ENCODE assay signal across 9 mouse cellular contexts in the genomic region with DNA sequence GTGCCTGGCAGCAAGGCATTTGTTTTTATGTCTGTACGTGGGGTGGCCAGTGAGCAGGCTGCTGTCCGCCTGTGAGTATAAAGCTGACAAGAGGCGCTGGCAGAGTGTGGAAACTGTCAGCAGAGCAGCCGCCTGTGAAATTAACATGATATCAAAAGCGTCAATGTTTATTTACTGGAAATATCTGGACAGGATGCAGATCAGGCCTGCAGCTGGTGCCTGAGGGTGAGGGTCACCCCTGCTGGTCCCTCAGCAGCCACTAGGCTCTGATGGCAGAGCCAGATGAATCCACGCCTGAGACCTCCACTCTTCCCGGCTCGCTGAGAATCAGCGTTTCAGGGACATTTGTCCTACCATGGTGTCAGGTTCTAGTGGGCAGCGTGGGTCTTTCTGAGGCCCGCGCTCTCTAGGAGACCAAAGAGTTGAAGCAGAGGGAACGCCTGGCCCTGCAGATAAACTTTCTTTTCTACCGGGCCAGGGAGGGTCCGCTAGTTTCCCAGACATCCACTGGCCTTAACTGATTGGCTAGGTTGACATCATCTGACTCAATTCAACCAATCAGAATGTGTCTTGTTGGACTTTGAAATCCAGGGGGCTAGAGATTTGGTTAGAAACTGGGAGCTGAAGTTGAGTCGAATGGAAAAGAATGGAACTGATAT.
DNase-seq lines count a peak whose midpoint lies in the region; ATAC-seq lines count a peak whose summit lies in the region.
"Had no signal": no experiment of that assay in that cellular context is flagged by ENCODE, and none has a peak within 500 bp of the region (broad histone marks: within the 10 kb centered on the region; RNA-seq: fewer than 3 reads in every experiment).

No protein-coding gene starts in this region.

- peaks cover 42% of the 10 kb centered on the region for H3K27me3 ChIP-seq in hindbrain, embryonic 10.5 days (ENCODE audit: insufficient read depth, poor library complexity, severe bottlenecking)
- no peaks in the 10 kb centered on the region for H3K27me3 ChIP-seq in hindbrain, embryonic 11.5 days (ENCODE audit: control insufficient read depth, insufficient read depth, low read length)
- H3K27me3 ChIP-seq in limb, embryonic 12.5 days = peaks cover 82% of the 10 kb centered on the region

- WGBS in hindbrain, embryonic 10.5 days = 72% methylated on average over 16 of the region's 16 CpGs
- 67% methylated on average over 16 of the region's 16 CpGs for WGBS in hindbrain, embryonic 11.5 days
- WGBS in limb, embryonic 12.5 days = 64% methylated on average over 16 of the region's 16 CpGs

- H3K9me3 ChIP-seq in hindbrain, embryonic 10.5 days = no peaks in the 10 kb centered on the region
- H3K9me3 ChIP-seq in hindbrain, embryonic 11.5 days (ENCODE audit: control insufficient read depth, low read length) = no peaks in the 10 kb centered on the region
- no peaks in the 10 kb centered on the region for H3K9me3 ChIP-seq in limb, embryonic 12.5 days
- H3K9me3 ChIP-seq: limb, embryonic 13.5 days had no signal

- peaks cover 49% of the 10 kb centered on the region for H3K4me1 ChIP-seq in hindbrain, embryonic 10.5 days (replicated peaks)
- H3K4me1 ChIP-seq in hindbrain, embryonic 11.5 days (replicated peaks; ENCODE audit: control insufficient read depth, insufficient read depth, low read length) = peaks cover 8% of the 10 kb centered on the region; the same call in 1 of the 2 replicates
- H3K4me1 ChIP-seq in limb, embryonic 12.5 days (replicated peaks) = peaks cover 27% of the 10 kb centered on the region

- no peak for DNase-seq in hindbrain, embryonic 10.5 days (ENCODE audit: low spot score)
- no peak for DNase-seq in hindbrain, embryonic 11.5 days (ENCODE audit: low spot score)
- DNase-seq in ES-CJ7 (ENCODE audit: low read depth, low spot score) = peak; percentile 85
- DNase-seq in c-Kit-positive CD71-positive TER-119-positive erythroid progenitor cells, embryonic 14.5 days (ENCODE audit: low spot score) = peak; percentile 5
- DNase-seq in adrenal gland, postnatal 25 days = no peak
- no peak for DNase-seq in cerebellum, postnatal 36 days
- DNase-seq in adrenal gland, adult 18-20 months (ENCODE audit: low spot score in 2 of 2) = no peak

- H3K4me2 ChIP-seq in hindbrain, embryonic 11.5 days (replicated peaks; ENCODE audit: low read depth, low read length) = no peak overlapping the region
- no peak overlapping the region for H3K4me2 ChIP-seq in limb, embryonic 12.5 days
- H3K4me2 ChIP-seq: limb, embryonic 13.5 days had no signal

- H3K9ac ChIP-seq in hindbrain, embryonic 11.5 days (ENCODE audit: low read depth, low read length) = no peak overlapping the region
- 0 out of 2 replicates have a peak overlapping the region, but pooled peaks have one; percentile 34 for H3K9ac ChIP-seq in limb, embryonic 12.5 days (replicated peaks)
- H3K9ac ChIP-seq: limb, embryonic 13.5 days had no signal

- no peaks in the 10 kb centered on the region for H3K36me3 ChIP-seq in hindbrain, embryonic 10.5 days
- no peaks in the 10 kb centered on the region for H3K36me3 ChIP-seq in hindbrain, embryonic 11.5 days (ENCODE audit: control insufficient read depth, insufficient read depth, low read length)
- no peaks in the 10 kb centered on the region for H3K36me3 ChIP-seq in limb, embryonic 12.5 days
- H3K36me3 ChIP-seq: limb, embryonic 13.5 days had no signal

- H3K4me3 ChIP-seq in hindbrain, embryonic 10.5 days = peak overlapping the region; percentile 11; the same call in 1 of the 2 replicates
- no peak overlapping the region for H3K4me3 ChIP-seq in hindbrain, embryonic 11.5 days (ENCODE audit: low read depth, low read length)
- H3K4me3 ChIP-seq in limb, embryonic 12.5 days (replicated peaks) = no peak overlapping the region; the same call in 1 of the 2 replicates
- H3K4me3 ChIP-seq: limb, embryonic 13.5 days had no signal

- no peak for ATAC-seq in hindbrain, embryonic 11.5 days (ENCODE audit: low FRiP score)
- no peak for ATAC-seq in limb, embryonic 12.5 days (ENCODE audit: insufficient number of reproducible peaks, insufficient read depth, low FRiP score, low TSS enrichment, low read depth)

- peak overlapping the region; percentile 59 for H3K27ac ChIP-seq in hindbrain, embryonic 10.5 days
- H3K27ac ChIP-seq in hindbrain, embryonic 11.5 days (ENCODE audit: low read depth, low read length) = no peak overlapping the region
- H3K27ac ChIP-seq in limb, embryonic 12.5 days = no peak overlapping the region
- H3K27ac ChIP-seq: limb, embryonic 13.5 days had no signal

Comparison
In these comparisons a context has a peak if more than half of its experiments do, and no peak if none do; other contexts are left out.
1. DNase-seq: peak in ES-CJ7 (single experiment) and c-Kit-positive CD71-positive TER-119-positive erythroid progenitor cells, embryonic 14.5 days (single experiment); none in hindbrain, embryonic 10.5 days (single experiment), hindbrain, embryonic 11.5 days (single experiment), adrenal gland, postnatal 25 days (single experiment), cerebellum, postnatal 36 days (0 of 2) and adrenal gland, adult 18-20 months (0 of 2).